Mouse (Mus musculus): ENCODE measurements at regions not wholly inside any gene's neighbourhood (a gene's known extent, or its start where the extent isn't known, plus 50 kb on each side); places are given as distances from the start of the nearest gene placed in this dataset.

- TF ChIP-seq CTCF (IDR thresholded peaks at IDR 0.05) (no peak), POLR2A (IDR thresholded peaks at IDR 0.05; ENCODE audit: insufficient read depth, low read depth, low read length) (no peak)
Observed at GRCm38 (mm10) chr3:21977775-21978174, 98.7 kb upstream of the Tbl1xr1 start.
